ENCODE assay signal across 9 mouse cellular contexts in genomic region chr12:109839126-109839587, GRCm38 (mm10).
DNase-seq lines count a peak whose midpoint lies in the region; ATAC-seq and TF ChIP-seq lines count a peak whose summit lies in the region.
"Had no signal": no experiment of that assay in that cellular context is flagged by ENCODE, and none has a peak within 500 bp of the region (broad histone marks: within the 10 kb centered on the region; RNA-seq: fewer than 3 reads in every experiment).

No protein-coding gene starts in this region.

- H3K4me3 ChIP-seq in forebrain, embryonic 10.5 days: no peak overlapping the region
- no peak overlapping the region for H3K4me3 ChIP-seq in forebrain, postnatal 0 days (ENCODE audit: low read depth, low read length)
- no peak overlapping the region for H3K4me3 ChIP-seq in midbrain, embryonic 10.5 days
- H3K4me3 ChIP-seq in midbrain, embryonic 15.5 days: no peak overlapping the region
- no peak overlapping the region for H3K4me3 ChIP-seq in intestine, embryonic 16.5 days (ENCODE audit: low read length)
- H3K4me3 ChIP-seq in neural tube, embryonic 15.5 days (replicated peaks): no peak overlapping the region
- H3K4me3 ChIP-seq: erythroblast, embryonic 14.5 days had no signal

- H3K36me3 ChIP-seq in forebrain, embryonic 10.5 days (replicated peaks): no peaks in the 10 kb centered on the region
- no peaks in the 10 kb centered on the region for H3K36me3 ChIP-seq in forebrain, postnatal 0 days (ENCODE audit: insufficient read depth)
- H3K36me3 ChIP-seq in midbrain, embryonic 10.5 days: no peaks in the 10 kb centered on the region
- H3K36me3 ChIP-seq in midbrain, embryonic 15.5 days (replicated peaks): no peaks in the 10 kb centered on the region
- H3K36me3 ChIP-seq in intestine, embryonic 16.5 days (ENCODE audit: control insufficient read depth, insufficient read depth, low read length): no peaks in the 10 kb centered on the region
- H3K36me3 ChIP-seq in neural tube, embryonic 15.5 days: no peaks in the 10 kb centered on the region

- 54% methylated on average over 9 of the region's 9 CpGs for WGBS in forebrain, embryonic 10.5 days
- WGBS in forebrain, postnatal 0 days: 15% methylated on average over 9 of the region's 9 CpGs
- 75% methylated on average over 9 of the region's 9 CpGs for WGBS in midbrain, embryonic 10.5 days
- 41% methylated on average over 9 of the region's 9 CpGs for WGBS in midbrain, embryonic 15.5 days
- 36% methylated on average over 9 of the region's 9 CpGs for WGBS in intestine, embryonic 16.5 days
- 30% methylated on average over 9 of the region's 9 CpGs for WGBS in neural tube, embryonic 15.5 days

- TF ChIP-seq CTCF in forebrain, postnatal 0 days (IDR thresholded peaks at IDR 0.05; ENCODE audit: low read depth): no peak

- ATAC-seq in forebrain, postnatal 0 days: no peak
- no peak for ATAC-seq in midbrain, embryonic 15.5 days (replicated peaks)
- ATAC-seq in intestine, embryonic 16.5 days: peak; percentile 87
- ATAC-seq in neural tube, embryonic 15.5 days (ENCODE audit: low FRiP score): no peak

- peak; percentile 21 for DNase-seq in forebrain, embryonic 10.5 days (ENCODE audit: extremely low spot score, low spot score)
- no peak for DNase-seq in forebrain, postnatal 0 days
- DNase-seq in midbrain, embryonic 10.5 days (ENCODE audit: low spot score): no peak
- DNase-seq in spleen, postnatal 14 days (ENCODE audit: low spot score in 2 of 2): no peak
- no peak for DNase-seq in urinary bladder, postnatal 14 days (ENCODE audit: low spot score)

- no peak overlapping the region for H3K9ac ChIP-seq in forebrain, postnatal 0 days
- no peak overlapping the region for H3K9ac ChIP-seq in midbrain, embryonic 15.5 days
- H3K9ac ChIP-seq in intestine, embryonic 16.5 days (ENCODE audit: low read depth, low read length): no peak overlapping the region
- H3K9ac ChIP-seq in neural tube, embryonic 15.5 days (replicated peaks): no peak overlapping the region

- no peaks in the 10 kb centered on the region for H3K9me3 ChIP-seq in forebrain, embryonic 10.5 days
- no peaks in the 10 kb centered on the region for H3K9me3 ChIP-seq in forebrain, postnatal 0 days (ENCODE audit: low read length)
- H3K9me3 ChIP-seq in midbrain, embryonic 10.5 days (replicated peaks): no peaks in the 10 kb centered on the region
- H3K9me3 ChIP-seq in midbrain, embryonic 15.5 days: no peaks in the 10 kb centered on the region
- no peaks in the 10 kb centered on the region for H3K9me3 ChIP-seq in intestine, embryonic 16.5 days (ENCODE audit: control insufficient read depth, low read length)
- no peaks in the 10 kb centered on the region for H3K9me3 ChIP-seq in neural tube, embryonic 15.5 days (replicated peaks)

- no peak overlapping the region for H3K4me2 ChIP-seq in forebrain, postnatal 0 days (ENCODE audit: low read depth)
- no peak overlapping the region for H3K4me2 ChIP-seq in midbrain, embryonic 15.5 days
- H3K4me2 ChIP-seq in intestine, embryonic 16.5 days (ENCODE audit: low read depth, low read length): no peak overlapping the region
- H3K4me2 ChIP-seq in neural tube, embryonic 15.5 days: no peak overlapping the region

- H3K4me1 ChIP-seq in forebrain, embryonic 10.5 days: peaks cover 34% of the 10 kb centered on the region
- H3K4me1 ChIP-seq in forebrain, postnatal 0 days (ENCODE audit: insufficient read depth): no peaks in the 10 kb centered on the region
- H3K4me1 ChIP-seq in midbrain, embryonic 10.5 days: peaks cover 17% of the 10 kb centered on the region
- peaks cover 12% of the 10 kb centered on the region for H3K4me1 ChIP-seq in midbrain, embryonic 15.5 days
- peaks cover 16% of the 10 kb centered on the region for H3K4me1 ChIP-seq in intestine, embryonic 16.5 days (ENCODE audit: control insufficient read depth, insufficient read depth, low read length)
- peaks cover 10% of the 10 kb centered on the region for H3K4me1 ChIP-seq in neural tube, embryonic 15.5 days

- no peaks in the 10 kb centered on the region; the same call in 1 of the 2 replicates for H3K27me3 ChIP-seq in forebrain, embryonic 10.5 days (ENCODE audit: poor library complexity, severe bottlenecking)
- H3K27me3 ChIP-seq in forebrain, postnatal 0 days (ENCODE audit: insufficient read depth, low read length): no peaks in the 10 kb centered on the region
- H3K27me3 ChIP-seq in midbrain, embryonic 10.5 days (ENCODE audit: low read depth, poor library complexity, severe bottlenecking): no peaks in the 10 kb centered on the region
- H3K27me3 ChIP-seq in midbrain, embryonic 15.5 days (replicated peaks): no peaks in the 10 kb centered on the region
- H3K27me3 ChIP-seq in intestine, embryonic 16.5 days (replicated peaks; ENCODE audit: control insufficient read depth, insufficient read depth, low read length): no peaks in the 10 kb centered on the region
- H3K27me3 ChIP-seq in neural tube, embryonic 15.5 days (replicated peaks): no peaks in the 10 kb centered on the region

- peak overlapping the region; percentile 75 for H3K27ac ChIP-seq in forebrain, embryonic 10.5 days
- no peak overlapping the region for H3K27ac ChIP-seq in forebrain, postnatal 0 days (ENCODE audit: low read depth, low read length)
- H3K27ac ChIP-seq in midbrain, embryonic 10.5 days (replicated peaks): peak overlapping the region; percentile 46; the same call in 1 of the 2 replicates
- H3K27ac ChIP-seq in midbrain, embryonic 15.5 days: no peak overlapping the region
- peak overlapping the region; percentile 87 for H3K27ac ChIP-seq in intestine, embryonic 16.5 days (ENCODE audit: low read length)
- H3K27ac ChIP-seq in neural tube, embryonic 15.5 days (replicated peaks): 0 out of 2 replicates have a peak overlapping the region, but pooled peaks have one; percentile 11

Comparison
In these comparisons a context has a peak if more than half of its experiments do, and no peak if none do; other contexts are left out.
1. H3K27ac ChIP-seq: peak in forebrain, embryonic 10.5 days (single experiment), midbrain, embryonic 10.5 days (single experiment), intestine, embryonic 16.5 days (single experiment) and neural tube, embryonic 15.5 days (single experiment); none in forebrain, postnatal 0 days (single experiment) and midbrain, embryonic 15.5 days (single experiment).